Mouse (Mus musculus): ENCODE results near the gene Ptprm.

Ptprm gene

GRCm38 (mm10) chr17:66665791-66666190, 688.5 kb downstream of the Ptprm start:
- no peak for DNase-seq (ENCODE audit: low spot score)

- DNase-seq (ENCODE audit: low spot score) = no peak
These were observed 689.0 kb downstream of the Ptprm start for GRCm38 (mm10) chr17:66665201-66665756.

GRCm38 (mm10) chr17:66664796-66665195, 689.5 kb downstream of the Ptprm start:
- no peak for DNase-seq (ENCODE audit: low spot score)

- no peak for DNase-seq (ENCODE audit: low spot score)
These were observed 695.0 kb downstream of the Ptprm start for GRCm38 (mm10) chr17:66659242-66659641.

- no peak for DNase-seq (ENCODE audit: low spot score)
These were observed 716.1 kb downstream of the Ptprm start for GRCm38 (mm10) chr17:66637951-66638722.

- DNase-seq (ENCODE audit: low spot score) = no peak
These were observed 734.1 kb downstream of the Ptprm start for GRCm38 (mm10) chr17:66619996-66620656.

GRCm38 (mm10) chr17:66619255-66619826, 734.9 kb downstream of the Ptprm start:
- DNase-seq (ENCODE audit: low spot score) = no peak
